Mouse (Mus musculus): Measurements from ENCODE around the gene Gm28490. TPM values are rescaled to one million over a fixed set of nuclear protein-coding genes. Genes with fewer than 3 reads are reported as not detected.
"Not testable (repeated sequence)": the region's sequence is repeated elsewhere in the genome, so short reads cannot be mapped to it uniquely, and the experiment has no call there.

Gm28490 gene
- not detected in 2 replicates for polyA plus RNA-seq (2014; fragmentation: Nextera tagmentation; extraction: Ambion mirVana)

- no CpG with 5 or more reads among the region's 8 CpGs for WGBS
- H3K9ac ChIP-seq (ENCODE audit: low read length); H3K36me3 ChIP-seq (ENCODE audit: control insufficient read depth, insufficient read depth, low read length); H3K4me3 ChIP-seq (ENCODE audit: low read depth, low read length); H3K9me3 ChIP-seq (ENCODE audit: control insufficient read depth, low read length); ATAC-seq (ENCODE audit: insufficient read depth, low FRiP score, low TSS enrichment); H3K27ac ChIP-seq (ENCODE audit: low read depth, low read length); DNase-seq (ENCODE audit: low spot score); H3K27me3 ChIP-seq (ENCODE audit: control insufficient read depth, insufficient read depth, low read length); H3K4me1 ChIP-seq (ENCODE audit: control insufficient read depth, insufficient read depth, low read length); H3K4me2 ChIP-seq (ENCODE audit: low read depth): not testable (repeated sequence)
These were observed at the start of gene Gm28490 for GRCm38 (mm10) chrY:31634656-31635055. Gm28490 (minus strand) TSS chrY:31634756.
